Mouse (Mus musculus): ENCODE data around the gene Cd83. TPM values are rescaled to one million over a fixed set of nuclear protein-coding genes. Genes with fewer than 3 reads are reported as not detected.

Gene Cd83
- total RNA-seq, 1 experiment = 0.76 TPM

DNA sequence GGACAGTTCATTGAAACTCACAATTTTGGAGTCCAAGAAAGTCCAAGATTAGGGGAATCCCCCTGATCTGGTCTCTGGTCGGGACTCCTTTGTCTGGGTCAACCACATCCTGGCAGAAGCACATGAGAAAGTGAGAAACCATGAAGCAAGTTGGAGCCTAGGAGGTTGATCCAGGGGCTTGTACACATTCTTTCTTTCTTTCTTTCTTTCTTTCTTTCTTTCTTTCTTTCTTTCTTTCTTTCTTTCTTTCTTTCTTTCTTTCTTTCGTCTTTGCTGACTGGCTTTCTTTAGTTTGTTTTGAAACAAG, 9.2 kb upstream of the Cd83 start:
- Histone ChIP-seq H3K9ac (ENCODE audit: insufficient read depth, low read depth, low read length, poor library complexity, severe bottlenecking) (no peak overlapping the region), H3K27ac (ENCODE audit: insufficient read depth, low read depth, low read length, poor library complexity, severe bottlenecking) (no peak overlapping the region), H3K36me3 (ENCODE audit: control insufficient read depth, insufficient read depth, low read length, poor library complexity, severe bottlenecking) (no peaks in the 10 kb centered on the region), H3K9me3 (ENCODE audit: control insufficient read depth, insufficient read depth, low read depth, low read length) (no peaks in the 10 kb centered on the region), H3K4me3 (ENCODE audit: insufficient read depth in 1 of 2, low read depth in 1 of 2, low read length in 2 of 2, poor library complexity in 1 of 2, severe bottlenecking in 1 of 2) (no peak overlapping the region), H3K4me1 (ENCODE audit: control insufficient read depth in 2 of 2, insufficient read depth in 2 of 2, low read length in 2 of 2, poor library complexity in 1 of 2) (peaks cover 0 to 2% of the 10 kb centered on the region in 2 experiments; a peak in 1 of 4 replicates)
- in situ Hi-C loops (cut with MboI; ENCODE audit: low sequenced_read_pairs in 2 of 2, unreplicated experiment in 2 of 2) = no loop called here
- DNase-seq (ENCODE audit: low read depth, low spot score) = no peak
- TF ChIP-seq HCFC1 (IDR thresholded peaks at IDR 0.05; ENCODE audit: borderline replicate concordance, insufficient read depth, low read length) (no peak), MAFK (IDR thresholded peaks at IDR 0.05; ENCODE audit: insufficient read depth, low read depth, low read length) (no peak), ZC3H11A (IDR thresholded peaks at IDR 0.05; ENCODE audit: borderline replicate concordance, low read depth, low read length) (no peak), CHD2 (IDR thresholded peaks at IDR 0.05; ENCODE audit: low read depth, low read length) (no peak), ZNF384 (IDR thresholded peaks at IDR 0.05; ENCODE audit: low read depth, low read length) (no peak)

- H3K9me3 ChIP-seq (ENCODE audit: control insufficient read depth, insufficient read depth, low read depth, low read length) = no peaks in the 10 kb centered on the region
- H3K4me3 ChIP-seq (ENCODE audit: insufficient read depth in 1 of 2, low read depth in 1 of 2, low read length in 2 of 2, poor library complexity in 1 of 2, severe bottlenecking in 1 of 2) = no peak overlapping the region
- TF ChIP-seq ZC3H11A (IDR thresholded peaks at IDR 0.05; ENCODE audit: borderline replicate concordance, low read depth, low read length) = no peak
- no peak for TF ChIP-seq ZNF384 (IDR thresholded peaks at IDR 0.05; ENCODE audit: low read depth, low read length)
- TF ChIP-seq MAFK (IDR thresholded peaks at IDR 0.05; ENCODE audit: insufficient read depth, low read depth, low read length) = no peak
- TF ChIP-seq HCFC1 (IDR thresholded peaks at IDR 0.05; ENCODE audit: borderline replicate concordance, insufficient read depth, low read length) = no peak
- TF ChIP-seq CHD2 (IDR thresholded peaks at IDR 0.05; ENCODE audit: low read depth, low read length) = no peak
- H3K36me3 ChIP-seq (ENCODE audit: control insufficient read depth, insufficient read depth, low read length, poor library complexity, severe bottlenecking) = no peaks in the 10 kb centered on the region
- in situ Hi-C loops (cut with MboI; ENCODE audit: low sequenced_read_pairs in 2 of 2, unreplicated experiment in 2 of 2) = no loop called here
- H3K9ac ChIP-seq (ENCODE audit: insufficient read depth, low read depth, low read length, poor library complexity, severe bottlenecking) = no peak overlapping the region
- H3K27ac ChIP-seq (ENCODE audit: insufficient read depth, low read depth, low read length, poor library complexity, severe bottlenecking) = no peak overlapping the region
- DNase-seq (ENCODE audit: low read depth, low spot score) = no peak
- H3K4me1 ChIP-seq (ENCODE audit: control insufficient read depth in 2 of 2, insufficient read depth in 2 of 2, low read length in 2 of 2, poor library complexity in 1 of 2) = peaks cover 0 to 2% of the 10 kb centered on the region in 2 experiments; a peak in 1 of 4 replicates
Observed at GRCm38 (mm10) chr13:43777321-43778002, 7.1 kb upstream of the Cd83 start.

DNA sequence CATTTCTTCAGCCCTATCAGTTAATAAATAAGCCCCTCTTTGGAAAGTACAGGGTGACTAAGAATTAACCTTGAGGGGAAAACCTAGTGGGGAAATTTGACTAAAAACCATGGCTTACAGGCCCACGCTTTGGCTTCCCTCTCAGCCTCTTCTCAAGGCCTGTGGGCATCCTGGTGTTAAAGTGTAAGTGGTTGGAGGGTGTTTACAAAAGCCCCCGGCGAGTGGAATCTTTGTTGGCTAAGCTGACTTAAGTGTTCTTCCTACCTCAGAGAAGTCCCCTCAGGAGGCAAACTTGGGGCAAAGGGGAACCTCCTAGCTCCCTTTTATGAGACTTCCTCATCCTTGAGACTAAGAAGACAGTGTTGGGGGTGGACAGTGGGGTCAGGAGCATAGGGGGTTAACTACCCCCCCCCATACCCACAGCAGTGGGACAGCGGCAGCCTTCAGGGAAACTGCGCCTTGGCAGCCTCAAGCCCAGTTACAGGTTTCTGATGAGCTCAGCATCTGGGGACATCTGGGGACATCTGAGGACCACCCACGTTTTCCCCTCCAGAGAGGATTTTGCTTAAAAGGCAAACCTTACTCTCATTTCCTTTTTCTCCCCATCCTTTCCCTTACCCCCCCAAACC, 6.4 kb upstream of the Cd83 start:
- Histone ChIP-seq H3K4me3 (ENCODE audit: insufficient read depth in 1 of 2, low read depth in 1 of 2, low read length in 2 of 2, poor library complexity in 1 of 2, severe bottlenecking in 1 of 2) (no peak overlapping the region), H3K9ac (ENCODE audit: insufficient read depth, low read depth, low read length, poor library complexity, severe bottlenecking) (no peak overlapping the region), H3K4me1 (ENCODE audit: control insufficient read depth in 2 of 2, insufficient read depth in 2 of 2, low read length in 2 of 2, poor library complexity in 1 of 2) (peaks cover 0 to 2% of the 10 kb centered on the region in 2 experiments; a peak in 1 of 4 replicates), H3K36me3 (ENCODE audit: control insufficient read depth, insufficient read depth, low read length, poor library complexity, severe bottlenecking) (no peaks in the 10 kb centered on the region), H3K27ac (ENCODE audit: insufficient read depth, low read depth, low read length, poor library complexity, severe bottlenecking) (no peak overlapping the region), H3K9me3 (ENCODE audit: control insufficient read depth, insufficient read depth, low read depth, low read length) (no peaks in the 10 kb centered on the region)
- in situ Hi-C loops (cut with MboI; ENCODE audit: low sequenced_read_pairs in 2 of 2, unreplicated experiment in 2 of 2) = no loop called here
- TF ChIP-seq MAFK (IDR thresholded peaks at IDR 0.05; ENCODE audit: insufficient read depth, low read depth, low read length) (no peak), CHD2 (IDR thresholded peaks at IDR 0.05; ENCODE audit: low read depth, low read length) (no peak), ZNF384 (IDR thresholded peaks at IDR 0.05; ENCODE audit: low read depth, low read length) (no peak), ZC3H11A (IDR thresholded peaks at IDR 0.05; ENCODE audit: borderline replicate concordance, low read depth, low read length) (no peak), HCFC1 (IDR thresholded peaks at IDR 0.05; ENCODE audit: borderline replicate concordance, insufficient read depth, low read length) (no peak)
- DNase-seq (ENCODE audit: low read depth, low spot score) = no peak

DNA sequence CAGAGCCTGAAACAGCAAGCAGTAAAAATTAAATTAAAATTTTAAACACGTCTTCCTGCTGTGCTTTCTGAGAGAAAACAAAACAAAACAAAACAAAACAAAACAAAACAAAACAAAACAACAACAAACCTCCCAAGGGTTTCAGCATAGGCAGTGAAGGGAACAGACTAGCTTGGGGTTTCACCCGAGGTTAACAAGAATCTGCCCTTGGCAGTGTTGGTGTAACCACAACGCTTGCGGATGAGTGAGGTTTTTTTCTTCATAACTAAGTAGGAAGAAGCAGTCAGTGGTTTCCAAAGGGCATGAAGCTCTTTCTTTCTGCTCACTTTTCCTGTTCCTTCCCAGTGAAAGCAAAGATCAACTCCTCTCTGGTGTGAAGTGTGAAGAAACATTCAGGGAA, 5.6 kb upstream of the Cd83 start:
- no peak for TF ChIP-seq HCFC1 (IDR thresholded peaks at IDR 0.05; ENCODE audit: borderline replicate concordance, insufficient read depth, low read length)
- TF ChIP-seq ZC3H11A (IDR thresholded peaks at IDR 0.05; ENCODE audit: borderline replicate concordance, low read depth, low read length) = no peak
- no peak for TF ChIP-seq CHD2 (IDR thresholded peaks at IDR 0.05; ENCODE audit: low read depth, low read length)
- TF ChIP-seq ZNF384 (IDR thresholded peaks at IDR 0.05; ENCODE audit: low read depth, low read length) = no peak
- no peak overlapping the region for H3K9ac ChIP-seq (ENCODE audit: insufficient read depth, low read depth, low read length, poor library complexity, severe bottlenecking)

More for the DNA sequence above, 5.6 kb upstream of the Cd83 start:
- Histone ChIP-seq H3K27ac (ENCODE audit: insufficient read depth, low read depth, low read length, poor library complexity, severe bottlenecking) (no peak overlapping the region), H3K36me3 (ENCODE audit: control insufficient read depth, insufficient read depth, low read length, poor library complexity, severe bottlenecking) (no peaks in the 10 kb centered on the region), H3K4me3 (ENCODE audit: insufficient read depth in 1 of 2, low read depth in 1 of 2, low read length in 2 of 2, poor library complexity in 1 of 2, severe bottlenecking in 1 of 2) (no peak overlapping the region), H3K9me3 (ENCODE audit: control insufficient read depth, insufficient read depth, low read depth, low read length) (no peaks in the 10 kb centered on the region), H3K4me1 (ENCODE audit: control insufficient read depth in 2 of 2, insufficient read depth in 2 of 2, low read length in 2 of 2, poor library complexity in 1 of 2) (peaks cover 0 to 2% of the 10 kb centered on the region in 2 experiments; a peak in 1 of 4 replicates)
- DNase-seq (ENCODE audit: low read depth, low spot score) = no peak
- in situ Hi-C loops (cut with MboI; ENCODE audit: low sequenced_read_pairs in 2 of 2, unreplicated experiment in 2 of 2) = no loop called here

Data from ES-E14 (cell line).